Mouse (Mus musculus): Measurements from ENCODE around the gene Ndufb10. TPM values are rescaled to one million over a fixed set of nuclear protein-coding genes. Genes with fewer than 3 reads are reported as not detected.

Gene Ndufb10
- polyA plus RNA-seq, 1 experiment from 2014 or later = 195 TPM

- no peaks in the 10 kb centered on the region for H3K9me3 ChIP-seq
- H3K4me2 ChIP-seq = no peak overlapping the region
- no peak overlapping the region for H3K9ac ChIP-seq
- peak; percentile 78 for ATAC-seq (ENCODE audit: low FRiP score)
- no peaks in the 10 kb centered on the region for H3K4me1 ChIP-seq
- peaks cover 37% of the 10 kb centered on the region for H3K27me3 ChIP-seq
- no peak overlapping the region for H3K27ac ChIP-seq
- 18% methylated on average over 7 of the region's 7 CpGs for WGBS
- no peak overlapping the region for H3K4me3 ChIP-seq (replicated peaks)
- no peaks in the 10 kb centered on the region for H3K36me3 ChIP-seq (replicated peaks)
Observed at GRCm38 (mm10) chr17:24745526-24746497, 21.5 kb upstream of the Ndufb10 start.

- Histone ChIP-seq H3K4me1 (no peaks in the 10 kb centered on the region), H3K4me3 (replicated peaks) (no peak overlapping the region), H3K27me3 (peaks cover 24% of the 10 kb centered on the region), H3K27ac (no peak overlapping the region), H3K9me3 (no peaks in the 10 kb centered on the region), H3K36me3 (replicated peaks) (no peaks in the 10 kb centered on the region), H3K4me2 (no peak overlapping the region), H3K9ac (no peak overlapping the region)
- no peak for ATAC-seq (ENCODE audit: low FRiP score)
- WGBS = 78% methylated on average over 3 of the region's 3 CpGs
Observed at GRCm38 (mm10) chr17:24744381-24744780, 20.1 kb upstream of the Ndufb10 start.

GRCm38 (mm10) chr17:24743896-24744295 is 19.6 kb upstream of the Ndufb10 start:
- H3K4me1 ChIP-seq = no peaks in the 10 kb centered on the region
- ATAC-seq (ENCODE audit: low FRiP score) = no peak
- 75% methylated on average over 5 of the region's 5 CpGs for WGBS

GRCm38 (mm10) chr17:24742307-24742706 is 18.0 kb upstream of the Ndufb10 start:
- H3K9ac ChIP-seq = no peak overlapping the region
- no peaks in the 10 kb centered on the region for H3K9me3 ChIP-seq
- H3K27me3 ChIP-seq = peaks cover 14% of the 10 kb centered on the region; the same call in 1 of the 2 replicates

More at GRCm38 (mm10) chr17:24743896-24744295, 19.6 kb upstream of the Ndufb10 start:
- Histone ChIP-seq H3K4me3 (replicated peaks) (no peak overlapping the region), H3K27me3 (peaks cover 20% of the 10 kb centered on the region; the same call in 1 of the 2 replicates), H3K9ac (no peak overlapping the region), H3K36me3 (replicated peaks) (no peaks in the 10 kb centered on the region), H3K9me3 (no peaks in the 10 kb centered on the region), H3K4me2 (no peak overlapping the region), H3K27ac (no peak overlapping the region)

GRCm38 (mm10) chr17:24739926-24740325 is 15.6 kb upstream of the Ndufb10 start:
- no peaks in the 10 kb centered on the region for H3K9me3 ChIP-seq
- no peak for ATAC-seq (ENCODE audit: low FRiP score)
- 87% methylated on average over 8 of the region's 8 CpGs for WGBS
- H3K27ac ChIP-seq = no peak overlapping the region
- peaks cover 17% of the 10 kb centered on the region for H3K4me1 ChIP-seq
- no peaks in the 10 kb centered on the region for H3K36me3 ChIP-seq (replicated peaks)
- no peak overlapping the region for H3K9ac ChIP-seq
- H3K27me3 ChIP-seq = peaks cover 5% of the 10 kb centered on the region; the same call in 1 of the 2 replicates
- no peak overlapping the region for H3K4me3 ChIP-seq (replicated peaks)
- no peak overlapping the region for H3K4me2 ChIP-seq

More at GRCm38 (mm10) chr17:24742307-24742706, 18.0 kb upstream of the Ndufb10 start:
- ATAC-seq (ENCODE audit: low FRiP score) = no peak
- H3K4me3 ChIP-seq (replicated peaks) = no peak overlapping the region
- no peak overlapping the region for H3K4me2 ChIP-seq
- no peaks in the 10 kb centered on the region for H3K36me3 ChIP-seq (replicated peaks)
- H3K27ac ChIP-seq = no peak overlapping the region
- H3K4me1 ChIP-seq = peaks cover 3% of the 10 kb centered on the region
- WGBS = 85% methylated on average over 8 of the region's 8 CpGs

- ATAC-seq (ENCODE audit: low FRiP score) = no peak
- H3K27me3 ChIP-seq = peaks cover 5% of the 10 kb centered on the region; the same call in 1 of the 2 replicates
- WGBS = 80% methylated on average over 4 of the region's 4 CpGs
- no peak overlapping the region for H3K4me2 ChIP-seq
- no peaks in the 10 kb centered on the region for H3K9me3 ChIP-seq
- peaks cover 17% of the 10 kb centered on the region for H3K4me1 ChIP-seq
- H3K9ac ChIP-seq = no peak overlapping the region
- no peak overlapping the region for H3K4me3 ChIP-seq (replicated peaks)
- H3K36me3 ChIP-seq (replicated peaks) = no peaks in the 10 kb centered on the region
- H3K27ac ChIP-seq = no peak overlapping the region
Observed at GRCm38 (mm10) chr17:24738238-24738637, 14.0 kb upstream of the Ndufb10 start.

GRCm38 (mm10) chr17:24737135-24737810 is 13.0 kb upstream of the Ndufb10 start:
- 30% methylated on average over 8 of the region's 8 CpGs for WGBS
- peak overlapping the region; percentile 55 for H3K4me3 ChIP-seq (replicated peaks)
- H3K36me3 ChIP-seq (replicated peaks) = no peaks in the 10 kb centered on the region
- peak overlapping the region; percentile 88 for H3K4me2 ChIP-seq
- H3K9ac ChIP-seq = peak overlapping the region; percentile 69
- H3K9me3 ChIP-seq = no peaks in the 10 kb centered on the region
- no peak overlapping the region for H3K27ac ChIP-seq
- peaks cover 5% of the 10 kb centered on the region; the same call in 1 of the 2 replicates for H3K27me3 ChIP-seq
- ATAC-seq (ENCODE audit: low FRiP score) = no peak
- H3K4me1 ChIP-seq = peaks cover 17% of the 10 kb centered on the region

- Histone ChIP-seq H3K4me3 (replicated peaks) (peak within 1 kb of the TSS; percentile 55), H3K27ac (peak within 1 kb of the TSS; percentile 60), H3K27me3 (peaks cover 5% of the 10 kb centered on the region; the same call in 1 of the 2 replicates), H3K9ac (peak within 1 kb of the TSS; percentile 69), H3K36me3 (replicated peaks) (no peaks in the 10 kb centered on the region), H3K4me1 (peaks cover 17% of the 10 kb centered on the region), H3K9me3 (no peaks in the 10 kb centered on the region), H3K4me2 (peak within 1 kb of the TSS; percentile 88)
- 1% methylated on average over 29 of the region's 29 CpGs for WGBS
- peak; percentile 97 for ATAC-seq (ENCODE audit: low FRiP score)
Observed at GRCm38 (mm10) chr17:24736330-24737051, 12.2 kb upstream of the Ndufb10 start, which contains the start of gene Msrb1. Gene Msrb1, plus strand, starts transcription at chr17:24736642.

GRCm38 (mm10) chr17:24735446-24735845 is 11.2 kb upstream of the Ndufb10 start:
- no peak overlapping the region for H3K9ac ChIP-seq
- peak overlapping the region; percentile 60; the same call in 1 of the 2 replicates for H3K27ac ChIP-seq
- H3K4me1 ChIP-seq = peaks cover 17% of the 10 kb centered on the region
- ATAC-seq (ENCODE audit: low FRiP score) = no peak
- no peak overlapping the region for H3K4me2 ChIP-seq
- 89% methylated on average over 7 of the region's 7 CpGs for WGBS
- no peak overlapping the region for H3K4me3 ChIP-seq (replicated peaks)
- H3K9me3 ChIP-seq = no peaks in the 10 kb centered on the region
- no peaks in the 10 kb centered on the region for H3K36me3 ChIP-seq (replicated peaks)
- peaks cover 5% of the 10 kb centered on the region; the same call in 1 of the 2 replicates for H3K27me3 ChIP-seq

GRCm38 (mm10) chr17:24734513-24734912 is 10.2 kb upstream of the Ndufb10 start:
- H3K9me3 ChIP-seq = no peaks in the 10 kb centered on the region
- H3K27me3 ChIP-seq = peaks cover 8% of the 10 kb centered on the region
- no peak overlapping the region for H3K4me3 ChIP-seq (replicated peaks)
- no peak overlapping the region for H3K27ac ChIP-seq
- peaks cover 17% of the 10 kb centered on the region for H3K4me1 ChIP-seq
- no peak for ATAC-seq (ENCODE audit: low FRiP score)
- no peak overlapping the region for H3K4me2 ChIP-seq
- WGBS = 85% methylated on average over 1 of the region's 1 CpGs
- H3K36me3 ChIP-seq (replicated peaks) = no peaks in the 10 kb centered on the region
- no peak overlapping the region for H3K9ac ChIP-seq

GRCm38 (mm10) chr17:24733434-24734050 is 9.3 kb upstream of the Ndufb10 start:
- H3K4me3 ChIP-seq (replicated peaks) = no peak overlapping the region
- no peak overlapping the region for H3K27ac ChIP-seq
- peaks cover 17% of the 10 kb centered on the region for H3K4me1 ChIP-seq
- H3K9me3 ChIP-seq = no peaks in the 10 kb centered on the region
- no peak for ATAC-seq (ENCODE audit: low FRiP score)
- no peak overlapping the region for H3K4me2 ChIP-seq
- H3K27me3 ChIP-seq = peaks cover 9% of the 10 kb centered on the region
- no peak overlapping the region for H3K9ac ChIP-seq
- 88% methylated on average over 21 of the region's 21 CpGs for WGBS
- no peaks in the 10 kb centered on the region for H3K36me3 ChIP-seq (replicated peaks)

Data from forebrain, embryonic 12.5 days (tissue).